Mouse (Mus musculus) layer of hippocampus, adult 18-20 months (tissue): ENCODE results near the gene Fgf15. TPM values are rescaled to one million over a fixed set of nuclear protein-coding genes. Genes with fewer than 3 reads are reported as not detected.

Experiments used
- total RNA-seq, 2 experiments: library from RNA; stranded (reverse); gene quantifications; 2 replicates each; pipeline ENCODE4 v1.2.3; 2021

Gene Fgf15
- total RNA-seq, 2 experiments from 2014 or later: not detected

Other genes with a start within 250 kb of the Fgf15 start
- gene Ano1, start 144.6 kb upstream of the Fgf15 start, total RNA-seq: 1 to 10 TPM; 2.6 to 2.8 TPM
- not detected for gene Fgf3, start 58.4 kb upstream of the Fgf15 start, total RNA-seq
- gene Fgf4, start 49.2 kb upstream of the Fgf15 start, total RNA-seq: not detected
- gene LTO1, start 18.6 kb downstream of the Fgf15 start, total RNA-seq: 10 to 100 TPM; 25.6 to 27.2 TPM
- 10 to 100 TPM; 56.0 to 59.6 TPM for gene Ccnd1, start 43.4 kb downstream of the Fgf15 start, total RNA-seq